ENCODE assay signal across 15 mouse cellular contexts in the genomic region with DNA sequence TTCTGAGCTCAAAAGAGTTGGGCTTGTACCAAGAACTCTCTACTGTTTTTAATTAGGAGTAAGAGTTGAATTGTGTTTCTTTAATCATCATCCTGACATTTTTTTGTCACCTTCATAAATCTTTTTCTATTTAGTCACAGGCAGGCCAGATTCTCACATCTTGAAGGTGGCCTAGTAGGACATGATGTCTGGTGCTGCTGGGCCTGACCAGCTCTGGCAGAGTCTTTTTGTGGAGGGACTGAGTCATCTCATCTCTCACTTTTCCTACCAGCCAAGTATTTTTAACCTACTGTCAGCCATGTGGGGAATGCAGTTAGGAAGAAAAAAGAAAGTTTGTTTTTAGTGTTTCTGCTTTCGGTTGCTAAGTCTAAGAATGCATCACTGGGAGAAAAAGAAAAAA.
DNase-seq lines count a peak whose midpoint lies in the region; ATAC-seq and TF ChIP-seq lines count a peak whose summit lies in the region.
"Had no signal": no experiment of that assay in that cellular context is flagged by ENCODE, and none has a peak within 500 bp of the region (broad histone marks: within the 10 kb centered on the region; RNA-seq: fewer than 3 reads in every experiment).

No protein-coding gene starts in this region.

- no peak for TF ChIP-seq CTCF in heart, adult 2 months (IDR thresholded peaks at IDR 0.05)
- TF ChIP-seq CTCF in hindbrain, postnatal 0 days (IDR thresholded peaks at IDR 0.05; ENCODE audit: low read depth): no peak

- H3K4me1 ChIP-seq in heart, adult 2 months (ENCODE audit: control insufficient read depth, insufficient read depth, low read length): peaks cover 2% of the 10 kb centered on the region; the same call in 1 of the 2 replicates
- peaks cover 19% of the 10 kb centered on the region for H3K4me1 ChIP-seq in heart, embryonic 12.5 days (replicated peaks)
- peaks cover 5% of the 10 kb centered on the region; the same call in 1 of the 2 replicates for H3K4me1 ChIP-seq in hindbrain, postnatal 0 days (ENCODE audit: insufficient read depth, low read length)
- H3K4me1 ChIP-seq: intestine, embryonic 15.5 days; megakaryocyte, embryonic 14.5 days had no signal

- TF ChIP-seq POLR2A in heart, adult 2 months (IDR thresholded peaks at IDR 0.05; ENCODE audit: insufficient read depth, low read depth, low read length): no peak

- H3K27me3 ChIP-seq in heart, adult 2 months (ENCODE audit: control insufficient read depth, insufficient read depth, low read length): no peaks in the 10 kb centered on the region
- H3K27me3 ChIP-seq in heart, embryonic 12.5 days (replicated peaks): no peaks in the 10 kb centered on the region
- no peaks in the 10 kb centered on the region for H3K27me3 ChIP-seq in hindbrain, postnatal 0 days (ENCODE audit: insufficient read depth, low read length)
- H3K27me3 ChIP-seq: intestine, embryonic 15.5 days; megakaryocyte, embryonic 14.5 days had no signal

- no peaks in the 10 kb centered on the region for H3K36me3 ChIP-seq in heart, adult 2 months (ENCODE audit: control insufficient read depth, insufficient read depth, low read length)
- H3K36me3 ChIP-seq in heart, embryonic 12.5 days: no peaks in the 10 kb centered on the region
- no peaks in the 10 kb centered on the region for H3K36me3 ChIP-seq in hindbrain, postnatal 0 days (ENCODE audit: insufficient read depth, low read length)
- H3K36me3 ChIP-seq: hindbrain, embryonic 10.5 days; intestine, embryonic 15.5 days had no signal

- no peak overlapping the region for H3K4me3 ChIP-seq in heart, adult 2 months
- H3K4me3 ChIP-seq in heart, embryonic 12.5 days: no peak overlapping the region
- H3K4me3 ChIP-seq in hindbrain, postnatal 0 days (ENCODE audit: low read length): no peak overlapping the region
- H3K4me3 ChIP-seq: hindbrain, embryonic 10.5 days; intestine, embryonic 15.5 days; megakaryocyte, embryonic 14.5 days had no signal

- 68% methylated on average over 1 of the region's 1 CpGs for WGBS in heart, adult 2 months
- WGBS in heart, embryonic 12.5 days: 50% methylated on average over 1 of the region's 1 CpGs
- WGBS in hindbrain, postnatal 0 days: 83% methylated on average over 1 of the region's 1 CpGs

- no peak overlapping the region for H3K4me2 ChIP-seq in heart, embryonic 12.5 days
- H3K4me2 ChIP-seq in hindbrain, postnatal 0 days (ENCODE audit: low read depth, low read length): no peak overlapping the region
- H3K4me2 ChIP-seq: intestine, embryonic 15.5 days had no signal

- H3K79me2 ChIP-seq in heart, adult 2 months (replicated peaks; ENCODE audit: control insufficient read depth, insufficient read depth, low read length): no peaks in the 10 kb centered on the region

- H3K9me3 ChIP-seq in heart, embryonic 12.5 days (replicated peaks): no peaks in the 10 kb centered on the region
- no peaks in the 10 kb centered on the region for H3K9me3 ChIP-seq in hindbrain, postnatal 0 days (ENCODE audit: low read length)
- H3K9me3 ChIP-seq: hindbrain, embryonic 10.5 days; intestine, embryonic 15.5 days; megakaryocyte, embryonic 14.5 days had no signal

- TF ChIP-seq EP300 in heart, adult 2 months (IDR thresholded peaks at IDR 0.05; ENCODE audit: insufficient read depth, low read depth, low read length): no peak

- H3K9ac ChIP-seq in heart, adult 2 months (ENCODE audit: low read depth, low read length): no peak overlapping the region
- H3K9ac ChIP-seq in heart, embryonic 12.5 days: no peak overlapping the region
- H3K9ac ChIP-seq in hindbrain, postnatal 0 days (replicated peaks; ENCODE audit: low read length): no peak overlapping the region
- H3K9ac ChIP-seq: forebrain, postnatal 0 days; intestine, embryonic 15.5 days; liver, embryonic 14.5 days had no signal

- 0 out of 2 replicates have a peak overlapping the region, but pooled peaks have one; percentile 14 for H3K27ac ChIP-seq in heart, adult 2 months
- H3K27ac ChIP-seq in heart, embryonic 12.5 days (ENCODE audit: poor library complexity, severe bottlenecking): peak overlapping the region; percentile 38; the same call in 1 of the 2 replicates
- no peak overlapping the region for H3K27ac ChIP-seq in hindbrain, postnatal 0 days
- H3K27ac ChIP-seq: hindbrain, embryonic 10.5 days; intestine, embryonic 15.5 days; liver, embryonic 14.5 days had no signal

- intact Hi-C loops in heart, adult 2 months (cut with DNase I): loop anchor here (5.0 to 10.0 kb wide), 3 partner anchors 72 to 508 kb away; a partner anchor contains a TSS
- intact Hi-C loops in heart, postnatal 25 days (cut with DNase I): loop anchor here (10.0 kb wide), 1 partner anchor 365 kb away; no protein-coding TSS in a partner anchor

- ATAC-seq in heart, embryonic 12.5 days (ENCODE audit: insufficient number of reproducible peaks, low FRiP score): no peak
- no peak for ATAC-seq in hindbrain, postnatal 0 days
- ATAC-seq: forebrain, postnatal 0 days; intestine, embryonic 15.5 days had no signal

- DNase-seq in heart, adult 2 months: peak in 1 of 2 experiments; percentile 11
- DNase-seq in heart, postnatal 25 days (ENCODE audit: low spot score): no peak
- peak; percentile 37 to 39 for DNase-seq in right cerebral cortex, adult 2 months (ENCODE audit: low spot score in 2 of 2)
- DNase-seq in right cerebral cortex, postnatal 14 days: no peak
- no peak for DNase-seq in cerebellum, postnatal 36 days
- no peak for DNase-seq in hindbrain, postnatal 0 days (ENCODE audit: low spot score)
- DNase-seq: adrenal gland, postnatal 14 days; forebrain, postnatal 0 days; kidney, postnatal 36 days; thymus, postnatal 25 days had no signal

Comparison
In these comparisons a context has a peak if more than half of its experiments do, and no peak if none do; other contexts are left out.
1. DNase-seq: peak in right cerebral cortex, adult 2 months (2 of 2); none in heart, postnatal 25 days (single experiment), right cerebral cortex, postnatal 14 days (single experiment), cerebellum, postnatal 36 days (0 of 2) and hindbrain, postnatal 0 days (single experiment).